Mouse (Mus musculus): ENCODE results near the gene Ube2f. TPM values are rescaled to one million over a fixed set of nuclear protein-coding genes. Genes with fewer than 3 reads are reported as not detected.

The Ube2f gene
- polyA plus RNA-seq, 1 experiment from 2014 or later = 66.3 TPM

GRCm38 (mm10) chr1:91211099-91211498 is 39.0 kb upstream of the Ube2f start:
- no peak overlapping the region for H3K4me3 ChIP-seq (ENCODE audit: low read depth, low read length)
- no peak for ATAC-seq (ENCODE audit: low read depth)
- H3K4me1 ChIP-seq (ENCODE audit: control insufficient read depth, low read depth, low read length) = no peaks in the 10 kb centered on the region; the same call in 1 of the 2 replicates
- WGBS (ENCODE audit: insufficient replicate concordance) = 76% methylated on average over 1 of the region's 1 CpGs
- H3K9ac ChIP-seq (ENCODE audit: low read depth, low read length) = no peak overlapping the region
- H3K9me3 ChIP-seq (replicated peaks; ENCODE audit: control insufficient read depth, low read length) = no peaks in the 10 kb centered on the region
- H3K4me2 ChIP-seq (ENCODE audit: low read depth, low read length) = no peak overlapping the region
- no peaks in the 10 kb centered on the region for H3K27me3 ChIP-seq (ENCODE audit: control insufficient read depth, insufficient read depth, low read depth, low read length)
- no peak overlapping the region for H3K27ac ChIP-seq (ENCODE audit: low read length)
- no peaks in the 10 kb centered on the region for H3K36me3 ChIP-seq (ENCODE audit: control insufficient read depth, insufficient read depth)

- Histone ChIP-seq H3K27me3 (ENCODE audit: control insufficient read depth, insufficient read depth, low read depth, low read length) (no peaks in the 10 kb centered on the region), H3K36me3 (ENCODE audit: control insufficient read depth, insufficient read depth) (no peaks in the 10 kb centered on the region), H3K4me3 (ENCODE audit: low read depth, low read length) (no peak overlapping the region), H3K4me2 (ENCODE audit: low read depth, low read length) (no peak overlapping the region), H3K9ac (ENCODE audit: low read depth, low read length) (no peak overlapping the region), H3K4me1 (ENCODE audit: control insufficient read depth, low read depth, low read length) (no peaks in the 10 kb centered on the region; the same call in 1 of the 2 replicates), H3K27ac (ENCODE audit: low read length) (no peak overlapping the region), H3K9me3 (replicated peaks; ENCODE audit: control insufficient read depth, low read length) (no peaks in the 10 kb centered on the region)
- WGBS (ENCODE audit: insufficient replicate concordance) = 68% methylated on average over 7 of the region's 7 CpGs
- ATAC-seq (ENCODE audit: low read depth) = no peak
Measured at GRCm38 (mm10) chr1:91211591-91212008, 38.5 kb upstream of the Ube2f start.

- H3K9me3 ChIP-seq (replicated peaks; ENCODE audit: control insufficient read depth, low read length) = no peaks in the 10 kb centered on the region
- no peaks in the 10 kb centered on the region for H3K27me3 ChIP-seq (ENCODE audit: control insufficient read depth, insufficient read depth, low read depth, low read length)
- H3K4me3 ChIP-seq (ENCODE audit: low read depth, low read length) = no peak overlapping the region
- 61% methylated on average over 1 of the region's 1 CpGs for WGBS (ENCODE audit: insufficient replicate concordance)
- H3K36me3 ChIP-seq (ENCODE audit: control insufficient read depth, insufficient read depth) = no peaks in the 10 kb centered on the region
- ATAC-seq (ENCODE audit: low read depth) = no peak
- no peak overlapping the region for H3K9ac ChIP-seq (ENCODE audit: low read depth, low read length)
- H3K4me2 ChIP-seq (ENCODE audit: low read depth, low read length) = no peak overlapping the region
- H3K27ac ChIP-seq (ENCODE audit: low read length) = no peak overlapping the region
- H3K4me1 ChIP-seq (ENCODE audit: control insufficient read depth, low read depth, low read length) = no peaks in the 10 kb centered on the region; the same call in 1 of the 2 replicates
Measured at GRCm38 (mm10) chr1:91215264-91215663, 34.8 kb upstream of the Ube2f start.

- Histone ChIP-seq H3K36me3 (ENCODE audit: control insufficient read depth, insufficient read depth) (no peaks in the 10 kb centered on the region), H3K4me1 (ENCODE audit: control insufficient read depth, low read depth, low read length) (no peaks in the 10 kb centered on the region; the same call in 1 of the 2 replicates), H3K27me3 (ENCODE audit: control insufficient read depth, insufficient read depth, low read depth, low read length) (no peaks in the 10 kb centered on the region), H3K9ac (ENCODE audit: low read depth, low read length) (no peak overlapping the region), H3K4me2 (ENCODE audit: low read depth, low read length) (no peak overlapping the region), H3K4me3 (ENCODE audit: low read depth, low read length) (no peak overlapping the region), H3K9me3 (replicated peaks; ENCODE audit: control insufficient read depth, low read length) (no peaks in the 10 kb centered on the region), H3K27ac (ENCODE audit: low read length) (no peak overlapping the region)
- WGBS (ENCODE audit: insufficient replicate concordance) = 3% methylated on average over 1 of the region's 1 CpGs
- ATAC-seq (ENCODE audit: low read depth) = no peak
Measured at GRCm38 (mm10) chr1:91215981-91216380, 34.1 kb upstream of the Ube2f start.

- H3K27ac ChIP-seq (ENCODE audit: low read length) = no peak overlapping the region
- H3K9me3 ChIP-seq (replicated peaks; ENCODE audit: control insufficient read depth, low read length) = no peaks in the 10 kb centered on the region
- no peak overlapping the region for H3K9ac ChIP-seq (ENCODE audit: low read depth, low read length)
- H3K4me3 ChIP-seq (ENCODE audit: low read depth, low read length) = no peak overlapping the region
- H3K27me3 ChIP-seq (ENCODE audit: control insufficient read depth, insufficient read depth, low read depth, low read length) = no peaks in the 10 kb centered on the region
- ATAC-seq (ENCODE audit: low read depth) = peak; percentile 37; the same call in 1 of the 2 replicates
- H3K4me2 ChIP-seq (ENCODE audit: low read depth, low read length) = no peak overlapping the region
- 7% methylated on average over 10 of the region's 10 CpGs for WGBS (ENCODE audit: insufficient replicate concordance)
- no peaks in the 10 kb centered on the region for H3K36me3 ChIP-seq (ENCODE audit: control insufficient read depth, insufficient read depth)
- no peaks in the 10 kb centered on the region; the same call in 1 of the 2 replicates for H3K4me1 ChIP-seq (ENCODE audit: control insufficient read depth, low read depth, low read length)
Measured at GRCm38 (mm10) chr1:91216504-91217267, 33.4 kb upstream of the Ube2f start.

GRCm38 (mm10) chr1:91219641-91220321 is 30.3 kb upstream of the Ube2f start:
- Histone ChIP-seq H3K27me3 (ENCODE audit: control insufficient read depth, insufficient read depth, low read depth, low read length) (no peaks in the 10 kb centered on the region), H3K27ac (ENCODE audit: low read length) (no peak overlapping the region), H3K9ac (ENCODE audit: low read depth, low read length) (no peak overlapping the region), H3K36me3 (ENCODE audit: control insufficient read depth, insufficient read depth) (no peaks in the 10 kb centered on the region), H3K9me3 (replicated peaks; ENCODE audit: control insufficient read depth, low read length) (no peaks in the 10 kb centered on the region), H3K4me1 (ENCODE audit: control insufficient read depth, low read depth, low read length) (no peaks in the 10 kb centered on the region; the same call in 1 of the 2 replicates), H3K4me2 (ENCODE audit: low read depth, low read length) (no peak overlapping the region), H3K4me3 (ENCODE audit: low read depth, low read length) (no peak overlapping the region)
- no peak for ATAC-seq (ENCODE audit: low read depth)
- WGBS (ENCODE audit: insufficient replicate concordance) = 69% methylated on average over 7 of the region's 7 CpGs

GRCm38 (mm10) chr1:91220322-91220672 is 29.8 kb upstream of the Ube2f start:
- ATAC-seq (ENCODE audit: low read depth) = peak; percentile 55; the same call in 1 of the 2 replicates
- WGBS (ENCODE audit: insufficient replicate concordance) = 51% methylated on average over 3 of the region's 3 CpGs
- H3K9me3 ChIP-seq (replicated peaks; ENCODE audit: control insufficient read depth, low read length) = no peaks in the 10 kb centered on the region
- H3K4me2 ChIP-seq (ENCODE audit: low read depth, low read length) = no peak overlapping the region
- H3K9ac ChIP-seq (ENCODE audit: low read depth, low read length) = no peak overlapping the region
- no peaks in the 10 kb centered on the region; the same call in 1 of the 2 replicates for H3K4me1 ChIP-seq (ENCODE audit: control insufficient read depth, low read depth, low read length)
- H3K4me3 ChIP-seq (ENCODE audit: low read depth, low read length) = no peak overlapping the region
- H3K27ac ChIP-seq (ENCODE audit: low read length) = no peak overlapping the region
- no peaks in the 10 kb centered on the region for H3K36me3 ChIP-seq (ENCODE audit: control insufficient read depth, insufficient read depth)
- H3K27me3 ChIP-seq (ENCODE audit: control insufficient read depth, insufficient read depth, low read depth, low read length) = no peaks in the 10 kb centered on the region

GRCm38 (mm10) chr1:91226562-91226961 is 23.5 kb upstream of the Ube2f start:
- 63% methylated on average over 4 of the region's 4 CpGs for WGBS (ENCODE audit: insufficient replicate concordance)
- Histone ChIP-seq H3K4me2 (ENCODE audit: low read depth, low read length) (no peak overlapping the region), H3K27me3 (ENCODE audit: control insufficient read depth, insufficient read depth, low read depth, low read length) (no peaks in the 10 kb centered on the region), H3K36me3 (ENCODE audit: control insufficient read depth, insufficient read depth) (no peaks in the 10 kb centered on the region), H3K4me3 (ENCODE audit: low read depth, low read length) (no peak overlapping the region), H3K27ac (ENCODE audit: low read length) (no peak overlapping the region), H3K9ac (ENCODE audit: low read depth, low read length) (no peak overlapping the region), H3K9me3 (replicated peaks; ENCODE audit: control insufficient read depth, low read length) (no peaks in the 10 kb centered on the region), H3K4me1 (ENCODE audit: control insufficient read depth, low read depth, low read length) (peaks cover 14% of the 10 kb centered on the region)
- ATAC-seq (ENCODE audit: low read depth) = peak; percentile 51

Data from liver, embryonic 16.5 days (tissue).